Mouse (Mus musculus): ENCODE measurements around the gene Apaf1. TPM values are rescaled to one million over a fixed set of nuclear protein-coding genes. Genes with fewer than 3 reads are reported as not detected.

Gene Apaf1
- polyA plus RNA-seq, 1 experiment from 2014 or later, result 17.3 TPM

DNA sequence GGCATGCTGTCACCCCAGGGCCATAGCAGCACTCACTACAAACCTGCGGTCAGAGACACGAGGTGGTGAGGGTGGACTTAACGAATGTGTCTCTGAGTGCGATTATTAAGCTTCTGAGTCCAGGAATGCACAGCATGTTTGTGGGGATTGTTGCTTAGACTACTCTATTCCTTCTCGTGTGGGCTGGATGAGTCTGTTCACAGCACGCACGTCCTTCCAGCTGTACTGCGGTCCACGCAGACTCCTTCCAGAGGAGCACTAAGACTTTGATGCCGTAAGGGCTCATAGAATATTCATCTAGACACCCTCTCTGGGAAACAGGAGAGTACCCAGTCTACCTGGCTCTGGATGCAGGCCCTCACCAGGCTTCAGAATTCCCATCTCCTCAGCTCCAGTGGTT lies 114.3 kb downstream of the Apaf1 start:
- peaks cover 49% of the 10 kb centered on the region for H3K27me3 ChIP-seq
- WGBS, result 96% methylated on average over 10 of the region's 10 CpGs
- H3K27ac ChIP-seq, result no peak overlapping the region
- H3K4me3 ChIP-seq (replicated peaks), result no peak overlapping the region
- ATAC-seq (replicated peaks; ENCODE audit: low FRiP score), result no peak
- no peaks in the 10 kb centered on the region for H3K9me3 ChIP-seq (replicated peaks)
- no peak overlapping the region for H3K4me2 ChIP-seq
- H3K9ac ChIP-seq, result no peak overlapping the region
- H3K36me3 ChIP-seq, result no peaks in the 10 kb centered on the region
- H3K4me1 ChIP-seq, result peaks cover 19% of the 10 kb centered on the region

DNA sequence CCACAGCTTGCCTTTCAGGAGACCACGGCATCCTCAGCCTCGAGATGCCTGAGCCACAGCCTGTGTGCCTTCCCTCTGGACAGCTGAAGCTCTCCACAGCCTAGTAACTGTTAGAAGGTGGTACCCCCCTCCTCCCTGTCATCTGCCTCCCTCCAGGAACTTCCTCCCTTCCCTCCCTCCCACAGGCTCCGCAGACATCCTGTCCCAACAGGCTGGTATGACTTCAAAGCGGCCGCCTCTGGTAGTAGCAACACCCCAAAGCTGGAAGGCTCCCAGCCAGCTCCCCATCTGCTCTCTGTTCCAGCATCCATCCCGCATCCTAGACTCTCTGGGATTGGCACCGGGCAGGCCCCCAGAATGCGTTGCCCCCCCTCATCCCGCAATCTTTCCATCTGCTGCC lies 115.7 kb downstream of the Apaf1 start:
- peaks cover 19% of the 10 kb centered on the region for H3K4me1 ChIP-seq
- no peaks in the 10 kb centered on the region for H3K9me3 ChIP-seq (replicated peaks)
- no peak overlapping the region for H3K4me2 ChIP-seq
- H3K27ac ChIP-seq, result no peak overlapping the region
- no peaks in the 10 kb centered on the region for H3K36me3 ChIP-seq
- H3K9ac ChIP-seq, result no peak overlapping the region
- 12% methylated on average over 9 of the region's 9 CpGs for WGBS
- H3K27me3 ChIP-seq, result peaks cover 49% of the 10 kb centered on the region
- ATAC-seq (replicated peaks; ENCODE audit: low FRiP score), result no peak
- H3K4me3 ChIP-seq (replicated peaks), result no peak overlapping the region

DNA sequence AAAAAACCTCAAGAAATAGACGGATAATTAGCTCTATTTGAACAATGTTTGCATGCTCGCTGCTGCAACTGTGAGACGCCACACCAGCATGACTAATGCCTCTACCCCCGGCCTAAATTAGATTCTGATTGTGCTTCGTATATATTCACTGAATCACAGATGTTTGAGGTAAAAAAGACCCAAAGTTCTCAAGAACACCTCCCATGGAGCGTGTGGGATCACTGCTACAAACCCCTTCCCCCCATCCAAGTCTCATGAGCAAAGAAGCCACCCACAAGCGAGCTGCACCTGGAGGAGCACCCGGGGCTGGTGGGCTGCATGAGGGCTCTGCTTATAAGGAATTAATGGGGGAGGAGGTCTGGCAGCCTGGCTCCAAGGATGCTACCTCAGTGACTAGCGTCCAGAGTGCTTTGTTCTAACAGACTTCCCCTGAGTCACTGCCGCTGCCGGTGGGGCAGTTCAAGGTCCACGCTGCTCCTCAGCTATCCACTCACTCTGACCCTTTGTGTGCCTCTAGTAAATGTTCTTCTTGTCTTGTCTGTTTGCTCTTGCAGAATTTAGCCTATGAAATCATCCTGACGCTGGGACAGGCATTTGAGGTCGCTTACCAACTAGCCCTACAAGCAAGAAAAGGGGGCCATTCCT lies 116.8 kb downstream of the Apaf1 start:
- Histone ChIP-seq H3K27me3 (peaks cover 49% of the 10 kb centered on the region), H3K9ac (no peak overlapping the region), H3K4me2 (no peak overlapping the region), H3K36me3 (no peaks in the 10 kb centered on the region), H3K4me1 (peaks cover 19% of the 10 kb centered on the region), H3K4me3 (replicated peaks) (no peak overlapping the region), H3K9me3 (replicated peaks) (no peaks in the 10 kb centered on the region), H3K27ac (no peak overlapping the region)
- no peak for ATAC-seq (replicated peaks; ENCODE audit: low FRiP score)
- WGBS, result 59% methylated on average over 14 of the region's 14 CpGs

DNA sequence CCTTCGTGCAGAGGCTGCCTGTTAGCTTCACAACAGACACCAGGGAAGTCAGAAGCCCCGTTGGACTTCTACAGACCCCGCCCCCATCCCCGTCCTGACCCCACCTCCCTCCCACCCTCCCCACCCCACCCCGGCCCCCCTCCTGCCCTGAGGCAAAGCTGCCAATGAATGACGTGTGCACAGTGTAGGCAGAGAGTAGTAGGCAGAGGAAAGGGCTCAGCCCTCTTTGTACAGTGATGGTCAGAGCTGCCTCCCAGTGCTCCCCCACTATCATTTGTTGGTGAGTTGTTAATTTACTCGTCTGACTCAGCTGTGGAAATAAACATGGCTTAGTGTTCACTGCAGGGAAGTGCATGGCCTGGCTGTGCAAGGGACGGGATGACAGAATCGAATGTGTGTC lies 118.1 kb downstream of the Apaf1 start:
- no peak overlapping the region for H3K27ac ChIP-seq
- H3K4me2 ChIP-seq, result no peak overlapping the region
- 32% methylated on average over 9 of the region's 9 CpGs for WGBS
- peaks cover 42% of the 10 kb centered on the region for H3K27me3 ChIP-seq
- no peak overlapping the region for H3K9ac ChIP-seq
- no peak overlapping the region for H3K4me3 ChIP-seq (replicated peaks)
- no peaks in the 10 kb centered on the region for H3K36me3 ChIP-seq
- H3K4me1 ChIP-seq, result peaks cover 9% of the 10 kb centered on the region
- H3K9me3 ChIP-seq (replicated peaks), result no peaks in the 10 kb centered on the region
- ATAC-seq (replicated peaks; ENCODE audit: low FRiP score), result no peak

DNA sequence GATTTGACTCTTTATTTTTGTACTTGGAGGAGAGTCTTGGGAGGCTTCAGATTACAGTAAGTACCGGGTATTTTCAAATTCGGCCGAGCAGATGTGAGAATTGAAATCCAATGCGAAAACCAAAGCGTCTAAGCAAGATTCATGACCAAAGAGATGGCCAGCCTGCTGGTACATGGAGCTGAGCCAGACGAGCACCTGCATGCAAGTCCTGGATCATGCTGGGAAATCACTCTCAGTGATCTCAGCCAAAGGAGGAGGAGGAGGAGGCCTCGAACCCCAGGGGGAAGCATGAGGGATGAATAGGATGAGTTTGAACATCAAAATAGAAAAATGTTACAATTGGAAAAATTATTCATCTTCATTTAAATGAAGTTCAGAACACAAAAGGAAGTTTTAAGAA lies 122.2 kb downstream of the Apaf1 start:
- Histone ChIP-seq H3K36me3 (no peaks in the 10 kb centered on the region), H3K4me3 (replicated peaks) (no peak overlapping the region), H3K27ac (no peak overlapping the region), H3K4me2 (no peak overlapping the region), H3K4me1 (no peaks in the 10 kb centered on the region), H3K9me3 (replicated peaks) (no peaks in the 10 kb centered on the region), H3K9ac (no peak overlapping the region), H3K27me3 (peaks cover 6% of the 10 kb centered on the region; the same call in 1 of the 2 replicates)
- no peak for ATAC-seq (replicated peaks; ENCODE audit: low FRiP score)
- 70% methylated on average over 7 of the region's 7 CpGs for WGBS

DNA sequence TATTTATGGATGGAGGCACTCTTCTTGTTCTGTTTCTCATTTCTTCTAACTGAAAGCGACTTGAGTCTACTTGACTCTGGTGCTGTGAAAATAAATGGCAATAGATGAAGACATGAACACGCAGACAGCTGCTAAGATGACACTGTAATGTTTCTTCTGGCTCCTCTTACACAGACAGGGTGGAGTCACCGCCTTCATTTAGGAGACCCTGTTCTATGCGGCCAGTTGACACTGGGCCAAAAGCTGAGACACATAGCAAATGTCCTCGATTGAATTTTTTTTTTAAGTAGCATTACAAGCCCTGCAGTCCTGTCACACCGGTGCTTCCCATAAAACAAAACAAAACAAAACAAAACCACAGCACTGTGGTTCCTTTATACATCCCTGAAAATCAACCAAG lies 128.7 kb downstream of the Apaf1 start:
- no peak overlapping the region for H3K4me3 ChIP-seq (replicated peaks)
- no peak overlapping the region for H3K27ac ChIP-seq
- H3K36me3 ChIP-seq, result no peaks in the 10 kb centered on the region
- no peaks in the 10 kb centered on the region for H3K4me1 ChIP-seq
- ATAC-seq (replicated peaks; ENCODE audit: low FRiP score), result no peak
- no peaks in the 10 kb centered on the region for H3K9me3 ChIP-seq (replicated peaks)
- no peaks in the 10 kb centered on the region for H3K27me3 ChIP-seq
- H3K9ac ChIP-seq, result no peak overlapping the region
- H3K4me2 ChIP-seq, result no peak overlapping the region
- 60% methylated on average over 6 of the region's 6 CpGs for WGBS

DNA sequence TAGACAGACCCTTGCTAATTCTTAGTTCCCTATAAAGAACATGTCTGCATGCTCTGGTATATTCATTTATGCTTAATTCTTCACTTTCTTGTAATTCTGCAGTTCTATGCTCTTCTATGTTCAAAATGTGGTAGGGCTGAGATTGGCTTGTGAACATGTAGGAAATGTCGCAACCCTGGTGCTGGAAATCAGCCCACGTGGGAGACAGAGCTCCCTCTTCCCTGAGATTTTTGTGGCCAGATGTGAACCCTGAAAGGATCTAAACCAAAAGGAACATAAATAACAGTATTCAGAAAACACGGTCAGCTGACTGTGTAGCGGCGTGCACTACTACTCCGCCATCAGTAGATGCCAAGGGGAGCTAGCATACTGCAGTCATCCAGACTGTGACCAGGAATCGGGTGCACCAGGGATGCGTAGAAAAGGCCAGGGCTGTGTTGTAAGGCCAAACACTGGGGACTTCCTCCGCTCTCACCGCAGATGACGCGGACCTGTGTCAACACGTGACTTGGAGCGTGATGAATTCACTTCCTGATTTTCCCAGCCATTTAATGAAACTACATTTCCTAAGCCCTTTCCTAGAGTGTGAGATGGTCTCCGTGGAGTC lies 129.4 kb downstream of the Apaf1 start:
- Histone ChIP-seq H3K9me3 (replicated peaks) (no peaks in the 10 kb centered on the region), H3K4me2 (no peak overlapping the region), H3K4me1 (no peaks in the 10 kb centered on the region), H3K27ac (no peak overlapping the region), H3K36me3 (no peaks in the 10 kb centered on the region), H3K9ac (no peak overlapping the region), H3K27me3 (no peaks in the 10 kb centered on the region), H3K4me3 (replicated peaks) (no peak overlapping the region)
- WGBS, result 90% methylated on average over 15 of the region's 15 CpGs
- ATAC-seq (replicated peaks; ENCODE audit: low FRiP score), result no peak

DNA sequence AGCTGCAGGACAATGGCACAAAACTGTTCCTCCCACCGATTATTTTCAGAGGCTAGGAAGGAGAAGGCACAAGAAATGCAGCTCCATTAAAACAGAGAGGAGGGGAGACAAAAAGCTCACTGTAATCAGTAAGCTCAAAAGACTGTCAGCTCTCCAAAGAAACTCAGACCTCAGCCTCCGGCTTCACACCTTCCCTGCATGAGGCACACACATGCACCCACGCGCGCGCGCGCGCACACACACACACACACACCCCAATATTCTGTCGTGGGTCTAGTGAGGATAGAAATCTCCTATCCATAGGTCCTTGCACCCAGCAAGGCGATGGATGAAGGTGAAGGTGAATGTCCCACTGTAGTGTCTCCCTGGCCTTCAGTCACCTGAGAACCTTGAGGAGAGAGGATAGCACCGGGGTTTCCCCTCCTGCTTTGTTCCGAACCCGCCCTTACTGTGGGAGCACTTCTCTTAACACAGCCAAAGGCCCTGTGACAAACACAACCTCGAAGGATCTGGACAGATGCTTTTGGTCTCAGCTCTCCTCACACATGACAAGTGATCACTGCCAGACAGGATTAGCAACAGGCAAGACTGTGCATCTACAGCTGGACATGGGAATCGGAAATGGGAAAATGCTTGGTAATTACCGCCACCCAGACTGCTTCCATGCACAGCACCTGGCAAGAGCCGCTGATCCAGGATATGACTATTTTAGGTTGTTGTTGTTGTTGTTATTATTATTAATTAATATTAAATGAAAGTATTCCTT lies 134.8 kb downstream of the Apaf1 start:
- no peaks in the 10 kb centered on the region for H3K4me1 ChIP-seq
- no peak overlapping the region for H3K9ac ChIP-seq
- no peak overlapping the region for H3K4me3 ChIP-seq (replicated peaks)
- H3K9me3 ChIP-seq (replicated peaks), result no peaks in the 10 kb centered on the region
- H3K27ac ChIP-seq, result no peak overlapping the region
- no peaks in the 10 kb centered on the region for H3K36me3 ChIP-seq
- no peak for ATAC-seq (replicated peaks; ENCODE audit: low FRiP score)
- 92% methylated on average over 18 of the region's 18 CpGs for WGBS
- H3K4me2 ChIP-seq, result no peak overlapping the region
- H3K27me3 ChIP-seq, result no peaks in the 10 kb centered on the region

DNA sequence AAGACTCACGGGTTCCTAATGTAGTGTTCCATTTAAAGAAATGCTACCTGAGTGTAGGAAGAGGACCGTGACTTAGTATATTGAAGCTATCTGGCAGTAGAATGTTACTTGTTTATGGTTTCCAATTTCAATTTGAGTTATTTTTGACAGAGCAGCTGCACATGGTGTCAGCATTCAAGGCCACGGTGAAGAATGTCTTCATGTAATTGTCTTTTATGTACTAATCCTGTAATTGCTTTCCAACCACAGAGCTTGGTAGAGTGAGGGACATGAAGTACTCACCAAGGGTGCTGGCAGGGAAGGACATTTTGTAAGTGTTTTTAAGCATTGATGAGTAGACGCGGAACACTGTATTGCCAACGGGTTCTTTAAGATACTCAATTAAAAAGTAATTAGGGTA lies 135.5 kb downstream of the Apaf1 start:
- H3K27ac ChIP-seq, result no peak overlapping the region
- no peaks in the 10 kb centered on the region for H3K4me1 ChIP-seq
- no peaks in the 10 kb centered on the region for H3K27me3 ChIP-seq
- H3K9me3 ChIP-seq (replicated peaks), result no peaks in the 10 kb centered on the region
- H3K4me2 ChIP-seq, result no peak overlapping the region
- no peak for ATAC-seq (replicated peaks; ENCODE audit: low FRiP score)
- H3K9ac ChIP-seq, result no peak overlapping the region
- H3K36me3 ChIP-seq, result no peaks in the 10 kb centered on the region
- H3K4me3 ChIP-seq (replicated peaks), result no peak overlapping the region
- 86% methylated on average over 6 of the region's 6 CpGs for WGBS

DNA sequence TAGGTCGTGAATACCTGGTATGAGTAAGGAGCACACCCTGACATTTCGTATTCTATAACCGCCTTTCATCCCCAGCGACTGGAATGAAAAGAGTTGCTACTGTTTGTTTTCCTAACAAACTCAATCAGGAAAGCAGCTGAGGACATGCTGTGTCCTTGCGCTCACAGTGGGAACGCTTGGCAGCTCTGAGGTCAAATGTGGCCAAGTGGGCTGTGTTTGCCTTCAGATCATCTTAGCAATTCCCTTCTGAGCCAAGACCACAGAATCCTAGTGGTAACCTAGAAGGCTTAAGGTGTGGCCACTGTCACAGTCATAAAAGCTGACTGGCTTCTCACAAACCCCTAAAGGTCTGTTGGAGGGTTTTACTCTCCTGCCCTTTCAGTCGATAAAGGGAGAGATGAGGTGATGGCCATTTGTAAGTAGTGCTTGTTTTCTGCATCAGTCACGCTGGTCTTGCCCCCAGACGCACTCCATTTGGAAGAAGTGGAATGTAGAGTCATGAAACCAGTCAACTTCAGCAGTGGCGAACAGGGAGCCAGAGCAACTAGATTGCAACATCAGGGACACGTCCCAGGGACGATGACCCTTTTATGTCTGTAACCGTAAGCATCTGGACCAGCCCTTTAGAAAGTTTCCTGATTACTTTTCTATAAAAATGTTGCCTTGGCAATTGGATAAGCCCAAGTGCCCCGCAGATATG lies 140.4 kb downstream of the Apaf1 start:
- no peaks in the 10 kb centered on the region for H3K27me3 ChIP-seq
- no peak overlapping the region for H3K4me3 ChIP-seq (replicated peaks)
- H3K4me2 ChIP-seq, result no peak overlapping the region
- ATAC-seq (replicated peaks; ENCODE audit: low FRiP score), result no peak
- H3K4me1 ChIP-seq, result no peaks in the 10 kb centered on the region
- H3K9me3 ChIP-seq (replicated peaks), result no peaks in the 10 kb centered on the region
- 77% methylated on average over 14 of the region's 14 CpGs for WGBS
- no peaks in the 10 kb centered on the region for H3K36me3 ChIP-seq
- H3K9ac ChIP-seq, result no peak overlapping the region
- no peak overlapping the region for H3K27ac ChIP-seq

DNA sequence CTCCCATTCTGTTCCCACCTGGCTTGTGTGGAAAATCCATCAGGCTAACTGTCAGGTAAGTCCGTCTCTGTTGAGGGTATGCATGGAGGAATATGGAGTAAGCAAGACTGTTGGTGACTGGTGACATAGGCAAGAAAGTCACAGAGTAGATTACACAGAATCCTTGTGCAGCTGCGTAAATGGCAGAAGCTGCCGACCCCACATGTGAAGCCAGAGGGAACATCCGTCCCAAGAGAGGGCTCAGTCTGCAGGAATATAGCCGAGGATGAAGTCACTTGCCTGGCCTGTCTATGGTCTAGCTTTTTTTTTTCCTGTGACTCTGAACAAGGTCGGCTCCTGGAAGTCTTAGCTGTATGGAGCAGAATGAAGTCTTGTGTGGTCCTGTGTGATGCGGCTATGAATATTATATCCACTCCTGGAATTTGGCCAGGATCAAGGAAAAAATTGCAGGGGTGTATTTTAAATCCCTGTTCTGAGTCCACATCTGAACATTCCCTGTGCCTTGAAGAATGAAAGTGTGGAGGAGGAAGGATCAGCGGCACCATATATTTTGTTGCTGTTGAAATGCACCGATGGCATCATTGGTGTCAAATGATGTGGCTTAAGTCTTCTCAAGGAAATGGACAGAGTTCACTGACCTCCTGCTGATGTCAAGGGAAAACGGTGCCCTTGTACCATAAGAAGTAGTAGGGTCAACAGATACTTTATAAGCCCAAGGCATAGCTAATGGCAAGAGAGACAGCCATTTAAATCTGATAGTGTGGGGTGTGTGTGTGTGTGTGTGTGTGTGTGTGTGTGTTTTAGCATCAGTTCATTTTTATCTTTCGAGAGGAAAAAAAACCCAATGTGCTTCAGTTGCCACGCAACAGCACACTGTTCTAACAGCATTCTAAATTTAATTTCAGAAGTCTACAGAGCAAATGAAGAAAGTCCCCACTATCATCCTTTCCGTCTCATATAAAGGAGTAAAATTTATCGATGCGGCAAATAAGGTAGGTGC lies 141.7 kb downstream of the Apaf1 start:
- Histone ChIP-seq H3K9me3 (replicated peaks) (no peaks in the 10 kb centered on the region), H3K4me2 (no peak overlapping the region), H3K4me1 (no peaks in the 10 kb centered on the region), H3K27ac (no peak overlapping the region), H3K36me3 (no peaks in the 10 kb centered on the region), H3K9ac (no peak overlapping the region), H3K4me3 (replicated peaks) (no peak overlapping the region), H3K27me3 (no peaks in the 10 kb centered on the region)
- no peak for ATAC-seq (replicated peaks; ENCODE audit: low FRiP score)
- 67% methylated on average over 15 of the region's 15 CpGs for WGBS

Measured in kidney, embryonic 15.5 days (tissue).